Mouse (Mus musculus) heart, embryonic 14.5 days (tissue): ENCODE results near the gene Cdc42ep4. TPM values are rescaled to one million over a fixed set of nuclear protein-coding genes. Genes with fewer than 3 reads are reported as not detected.

Source experiments
- ATAC-seq: fragments of 200-750 bp; cut with Nextera tagmentation; 2 replicates; pipeline ENCODE4 v1.8.0; 2017; ENCODE audit warnings: low read depth, moderate TSS enrichment; ENCODE audit not compliant: insufficient number of reproducible peaks, insufficient read depth, low FRiP score
- H3K27ac ChIP-seq, 2 experiments: fragments of 200-500 bp in 1 of 2; fragments of 300-500 bp in 1 of 2; sonication (generic) in 1 of 2; replicated peaks in 1 of 2; 2 replicates each; pipeline ENCODE4 v1.5.1; 2012 to 2014; ENCODE audit warnings: low read depth in 2 of 2, low read length in 2 of 2, control low read depth in 1 of 2, mild to moderate bottlenecking in 1 of 2, mixed read lengths in 1 of 2; ENCODE audit not compliant: control insufficient read depth in 1 of 2, insufficient read depth in 1 of 2
- H3K27me3 ChIP-seq: fragments of 300-500 bp; sonication (generic); 2 replicates; pipeline ENCODE4 v1.6.1; 2014; ENCODE audit warnings: mild to moderate bottlenecking, low read length, control low read depth; ENCODE audit not compliant: control insufficient read depth, insufficient read depth
- H3K36me3 ChIP-seq: fragments of 300-500 bp; sonication (generic); 2 replicates; pipeline ENCODE4 v1.6.1; 2014; ENCODE audit warnings: mild to moderate bottlenecking, control low read depth, low read length, mixed read lengths; ENCODE audit not compliant: control insufficient read depth, insufficient read depth
- H3K4me1 ChIP-seq, 2 experiments: fragments of 200-500 bp in 1 of 2; fragments of 300-500 bp in 1 of 2; sonication (generic) in 1 of 2; 2 replicates each; pipeline ENCODE4 v1.6.1; 2012 to 2014; ENCODE audit warnings: low read length in 2 of 2, control low read depth in 1 of 2, mixed read lengths in 1 of 2; ENCODE audit not compliant: control insufficient read depth in 2 of 2, insufficient read depth in 2 of 2
- H3K4me2 ChIP-seq: fragments of 300-500 bp; sonication (generic); 2 replicates; pipeline ENCODE4 v1.6.1; 2014; ENCODE audit warnings: mild to moderate bottlenecking, low read length
- H3K4me3 ChIP-seq, 2 experiments: fragments of 200-500 bp in 1 of 2; fragments of 300-500 bp in 1 of 2; sonication (generic) in 1 of 2; 2 replicates each; pipeline ENCODE4 v1.5.1; 2012 to 2014; ENCODE audit warnings: low read length in 2 of 2, mild to moderate bottlenecking in 2 of 2, control low read depth in 1 of 2, low read depth in 1 of 2, moderate library complexity in 1 of 2; ENCODE audit not compliant: control insufficient read depth in 1 of 2, insufficient read depth in 1 of 2
- H3K9ac ChIP-seq: fragments of 300-500 bp; sonication (generic); 2 replicates; pipeline ENCODE4 v1.6.1; 2014; ENCODE audit warnings: mild to moderate bottlenecking, low read length
- H3K9me3 ChIP-seq: fragments of 300-500 bp; sonication (generic); 2 replicates; pipeline ENCODE4 v1.6.1; 2016; ENCODE audit warnings: low read length, control low read depth; ENCODE audit not compliant: control insufficient read depth
- WGBS: fragments of 180-500 bp; shearing (Covaris S2); extraction: QIAGEN DNeasy Blood & Tissue Kit; methylation state at CpG from one replicate; pipeline ENCODE4 v1.1.7; 2014; 5-methylcytosine and 5-hydroxymethylcytosine counted together
- polyA plus RNA-seq: library from polyadenylated mRNA; unstranded; fragments of >200 nt; fragmentation: Nextera tagmentation; extraction: Ambion mirVana; gene quantifications from 2 replicates; pipeline ENCODE4 v1.2.1, GENCODE M21; 2014

The Cdc42ep4 gene
- polyA plus RNA-seq, 1 experiment from 2014 or later, result 16.8 TPM

- Histone ChIP-seq H3K4me2 (peak overlapping the region; percentile 96), H3K9me3 (no peaks in the 10 kb centered on the region), H3K27ac (no peak overlapping the region), H3K4me3 (no peak overlapping the region), H3K36me3 (no peaks in the 10 kb centered on the region; the same call in 1 of the 2 replicates), H3K9ac (no peak overlapping the region), H3K27me3 (no peaks in the 10 kb centered on the region), H3K4me1 (peaks cover 26 to 34% of the 10 kb centered on the region in 2 experiments)
- WGBS, result 91% methylated on average over 10 of the region's 10 CpGs
- no peak for ATAC-seq
These were observed 1.2 kb upstream of the Cdc42ep4 start for GRCm38 (mm10) chr11:113752685-113753430.

DNA sequence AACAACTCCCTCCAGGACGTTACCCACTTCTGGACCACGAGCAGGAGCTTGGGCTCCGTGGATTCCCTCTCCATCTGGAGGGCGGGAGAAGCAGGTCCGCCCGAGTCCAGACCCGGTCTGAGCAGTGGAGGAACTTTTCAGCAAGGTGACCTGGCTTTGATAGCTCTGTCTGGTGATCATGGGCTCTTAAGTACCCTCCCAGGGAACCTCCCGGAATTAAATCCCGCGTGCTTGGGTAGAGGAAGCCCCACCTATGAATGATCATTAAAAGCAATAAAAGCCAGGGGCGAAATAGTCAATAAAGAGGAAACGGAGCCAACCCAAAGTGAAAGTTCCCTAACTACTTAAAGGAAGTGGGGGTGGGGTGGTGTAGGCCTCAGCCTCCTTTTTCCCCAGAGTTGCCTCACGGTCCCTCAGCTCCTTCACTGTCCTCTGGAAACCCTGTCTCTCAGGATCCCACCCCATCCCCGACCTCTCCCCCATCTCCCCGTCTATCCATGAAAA lies 529 bp upstream of the Cdc42ep4 start:
- no peaks in the 10 kb centered on the region; the same call in 1 of the 2 replicates for H3K36me3 ChIP-seq
- H3K27ac ChIP-seq, result peak overlapping the region; percentile 82 to 86
- H3K9me3 ChIP-seq, result no peaks in the 10 kb centered on the region
- H3K4me1 ChIP-seq, result peaks cover 32 to 40% of the 10 kb centered on the region in 2 experiments
- peak overlapping the region; percentile 96 for H3K4me2 ChIP-seq
- H3K4me3 ChIP-seq, result peak overlapping the region; percentile 56 to 82
- peak overlapping the region; percentile 91 for H3K9ac ChIP-seq
- ATAC-seq, result 0 out of 2 replicates have a peak, but pooled peaks have one; percentile 2
- no peaks in the 10 kb centered on the region for H3K27me3 ChIP-seq
- WGBS, result 22% methylated on average over 15 of the region's 15 CpGs

DNA sequence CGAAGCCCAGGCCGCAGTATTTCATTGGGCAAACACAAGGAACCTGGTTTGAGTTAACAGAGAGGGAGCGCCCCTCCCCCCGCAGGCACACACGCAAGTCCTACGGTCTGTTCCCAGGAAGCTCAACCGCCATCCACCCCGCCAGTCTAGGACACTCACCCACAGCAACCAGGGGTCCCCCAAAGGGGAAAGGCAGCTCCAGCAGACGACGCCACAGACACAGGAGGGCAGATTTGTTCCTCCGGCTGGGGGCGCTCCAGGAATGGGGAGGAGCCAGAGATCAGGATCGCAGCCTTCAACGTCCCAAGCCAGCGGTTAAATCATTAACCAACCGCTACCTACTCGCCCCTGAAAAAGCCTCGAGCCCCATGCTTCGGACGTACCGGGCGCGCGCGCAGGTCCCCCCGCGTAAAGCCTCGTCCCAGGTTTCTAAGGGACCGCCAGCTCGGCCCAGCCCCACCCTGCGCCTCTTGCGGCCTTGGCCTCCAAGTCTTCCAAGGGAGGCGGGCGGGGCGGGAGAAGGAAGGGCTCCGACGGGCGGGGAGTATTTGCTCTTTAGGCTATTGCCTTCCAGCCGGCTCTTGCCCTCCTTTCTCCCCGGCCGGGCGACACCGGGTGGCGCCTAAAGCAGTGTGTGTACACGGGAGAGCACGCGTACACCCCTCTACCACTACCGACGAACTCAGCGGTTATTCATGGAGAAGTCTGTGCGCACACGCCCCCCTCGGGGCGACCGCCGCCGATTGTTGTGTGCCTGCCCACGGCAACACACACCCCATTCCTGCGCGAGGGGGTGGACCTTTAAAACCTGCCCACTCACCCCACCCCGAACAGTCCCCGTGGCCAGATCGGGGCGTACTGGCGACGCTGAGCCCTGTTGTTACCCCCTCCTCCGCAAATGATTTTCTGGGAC lies 854 bp downstream of the Cdc42ep4 start:
- Histone ChIP-seq H3K27me3 (no peaks in the 10 kb centered on the region), H3K36me3 (no peaks in the 10 kb centered on the region; the same call in 1 of the 2 replicates), H3K4me2 (peak overlapping the region; percentile 96), H3K9me3 (no peaks in the 10 kb centered on the region), H3K9ac (peak overlapping the region; percentile 91), H3K27ac (peak overlapping the region; percentile 86), H3K4me1 (peaks cover 36 to 44% of the 10 kb centered on the region in 2 experiments), H3K4me3 (peak overlapping the region; percentile 82 to 85)
- under 1% methylated on average over 65 of the region's 67 CpGs for WGBS
- ATAC-seq, result peak; percentile 22

- Histone ChIP-seq H3K4me3 (peak overlapping the region; percentile 82 to 85), H3K36me3 (no peaks in the 10 kb centered on the region; the same call in 1 of the 2 replicates), H3K9ac (peak overlapping the region; percentile 91), H3K27ac (peak overlapping the region; percentile 86; a peak in 3 of 4 replicates), H3K4me2 (peak overlapping the region; percentile 96), H3K9me3 (no peaks in the 10 kb centered on the region), H3K27me3 (no peaks in the 10 kb centered on the region), H3K4me1 (peaks cover 36 to 48% of the 10 kb centered on the region in 2 experiments)
- WGBS, result 15% methylated on average over 9 of the region's 9 CpGs
- ATAC-seq, result no peak
These were observed 1.8 kb downstream of the Cdc42ep4 start for GRCm38 (mm10) chr11:113749749-113750351.

DNA sequence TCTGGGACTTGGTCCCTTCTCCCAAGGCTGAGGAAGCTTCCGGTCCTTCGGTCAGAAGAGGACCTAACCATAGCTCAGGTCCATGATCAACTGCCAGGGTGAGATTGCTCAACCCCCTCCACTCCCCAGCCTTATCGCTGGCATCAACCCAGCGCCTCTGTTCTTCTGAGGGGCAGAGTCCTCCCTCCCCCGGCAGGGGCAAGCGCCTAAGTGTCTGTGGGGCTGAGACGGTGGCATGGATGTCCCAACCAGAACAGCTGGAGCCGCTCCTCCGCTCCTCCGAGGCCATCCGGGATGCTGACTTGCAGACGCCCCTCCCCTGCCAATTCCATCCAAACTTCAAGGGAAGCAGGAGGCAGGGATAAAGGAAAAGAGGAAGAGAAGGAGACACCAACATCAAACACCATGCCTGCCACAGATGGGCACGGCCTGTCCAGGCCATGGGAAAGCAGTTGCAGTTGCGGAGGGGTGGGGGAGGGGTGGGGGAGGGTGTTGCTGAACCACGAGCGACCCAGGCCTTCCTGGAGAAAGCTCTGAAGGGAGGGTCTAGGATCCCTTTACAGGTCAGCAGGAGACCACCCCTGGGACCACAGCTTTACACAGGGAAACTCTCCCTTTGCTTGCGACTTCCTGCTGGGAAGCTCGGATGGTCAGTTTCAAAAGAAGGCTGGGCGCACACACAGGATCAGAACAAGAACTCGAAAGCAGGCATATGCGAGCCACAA lies 2.7 kb downstream of the Cdc42ep4 start:
- 10% methylated on average over 21 of the region's 21 CpGs for WGBS
- H3K9ac ChIP-seq, result peak overlapping the region; percentile 91
- H3K36me3 ChIP-seq, result no peaks in the 10 kb centered on the region; the same call in 1 of the 2 replicates
- H3K4me1 ChIP-seq, result peaks cover 36 to 48% of the 10 kb centered on the region in 2 experiments
- peak overlapping the region; percentile 82 to 85 for H3K4me3 ChIP-seq
- no peak for ATAC-seq
- H3K27ac ChIP-seq, result peak overlapping the region; percentile 2 to 86; a peak in 3 of 4 replicates
- peak overlapping the region; percentile 96 for H3K4me2 ChIP-seq
- no peaks in the 10 kb centered on the region for H3K9me3 ChIP-seq
- no peaks in the 10 kb centered on the region for H3K27me3 ChIP-seq

DNA sequence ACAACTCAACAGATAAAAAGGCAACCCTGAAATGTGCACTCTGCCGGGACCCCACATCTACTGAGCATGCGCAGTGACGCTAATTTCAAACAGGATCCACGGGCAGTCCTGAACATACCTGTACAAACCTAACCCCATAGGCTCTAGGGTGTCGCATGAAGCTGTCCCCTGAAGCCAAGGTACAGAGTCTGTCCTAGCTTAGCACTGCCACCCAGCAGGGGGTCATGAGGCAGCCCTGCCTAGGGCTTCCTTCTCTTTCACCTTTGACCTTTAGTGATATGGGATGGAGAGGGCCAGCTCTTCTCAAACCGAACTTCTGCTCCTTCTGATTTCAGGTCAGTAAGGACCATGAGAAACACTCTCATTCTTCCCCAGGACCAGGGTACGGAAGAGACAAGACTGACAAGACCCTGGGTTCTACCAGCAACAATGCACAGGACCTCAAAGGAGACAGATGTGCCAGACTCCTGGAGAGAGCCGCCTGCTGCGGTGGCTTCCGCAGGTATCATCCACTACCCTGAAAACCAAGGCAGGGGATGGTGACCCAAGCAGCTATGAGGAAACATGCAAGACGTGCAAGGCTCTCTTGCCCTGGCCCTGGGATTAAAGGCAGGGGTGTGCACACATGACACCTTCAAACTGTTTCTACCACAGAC lies 3.8 kb downstream of the Cdc42ep4 start:
- Histone ChIP-seq H3K27ac (peak overlapping the region; percentile 2 to 86; a peak in 3 of 4 replicates), H3K36me3 (peaks cover 8% of the 10 kb centered on the region), H3K9ac (peak overlapping the region; percentile 91; the same call in 1 of the 2 replicates), H3K4me2 (peak overlapping the region; percentile 96), H3K4me3 (no peak overlapping the region), H3K9me3 (peaks cover 4% of the 10 kb centered on the region), H3K27me3 (no peaks in the 10 kb centered on the region), H3K4me1 (peaks cover 36 to 48% of the 10 kb centered on the region in 2 experiments)
- ATAC-seq, result no peak
- WGBS, result 74% methylated on average over 11 of the region's 11 CpGs
